Mouse (Mus musculus) kidney, postnatal 0 days (tissue): Measurements from ENCODE around the gene Ifna15. TPM values are rescaled to one million over a fixed set of nuclear protein-coding genes. Genes with fewer than 3 reads are reported as not detected.

ENCODE experiments used
- ATAC-seq: fragments of 200-750 bp; cut with Nextera tagmentation; replicated peaks from 2 replicates; pipeline ENCODE4 v1.8.0; 2017; ENCODE audit warnings: low read depth, moderate number of reproducible peaks, moderate TSS enrichment, moderate library complexity; ENCODE audit not compliant: low FRiP score
- DNase-seq: peaks from one replicate; pipeline ENCODE4 v3.0.0-alpha.2; 2016; ENCODE audit warnings: low spot score
- H3K27ac ChIP-seq: fragments of 300-500 bp; sonication (generic); 2 replicates; pipeline ENCODE4 v1.5.1; 2014; ENCODE audit warnings: mild to moderate bottlenecking
- H3K27me3 ChIP-seq: fragments of 300-500 bp; sonication (generic); 2 replicates; pipeline ENCODE4 v1.6.1; 2014; ENCODE audit warnings: low read length, mixed read lengths; ENCODE audit not compliant: insufficient read depth
- H3K36me3 ChIP-seq: fragments of 300-500 bp; sonication (generic); 2 replicates; pipeline ENCODE4 v1.6.1; 2014; ENCODE audit warnings: low read length, mixed read lengths; ENCODE audit not compliant: insufficient read depth
- H3K4me1 ChIP-seq: fragments of 300-500 bp; sonication (generic); replicated peaks from 2 replicates; pipeline ENCODE4 v1.6.1; 2014; ENCODE audit warnings: antibody characterized with exemption, low read length, mixed read lengths; ENCODE audit not compliant: insufficient read depth
- H3K4me2 ChIP-seq: fragments of 300-500 bp; sonication (generic); 2 replicates; pipeline ENCODE4 v1.6.1; 2014; ENCODE audit warnings: mild to moderate bottlenecking, low read length, moderate library complexity, mixed read lengths
- H3K4me3 ChIP-seq: fragments of 300-500 bp; sonication (generic); replicated peaks from 2 replicates; pipeline ENCODE4 v1.5.1; 2014; ENCODE audit warnings: low read depth, low read length
- H3K9ac ChIP-seq: fragments of 300-500 bp; sonication (generic); 2 replicates; pipeline ENCODE4 v1.6.1; 2014; ENCODE audit warnings: low read depth, low read length
- H3K9me3 ChIP-seq: fragments of 300-500 bp; sonication (generic); replicated peaks from 2 replicates; pipeline ENCODE4 v1.6.1; 2016; ENCODE audit warnings: low read length, inconsistent platforms, mixed read lengths
- CTCF ChIP-seq: IDR thresholded peaks from 2 replicates; pipeline ENCODE4 v1.5.1; 2016; ENCODE audit warnings: antibody characterized with exemption, low read depth, mild to moderate bottlenecking, moderate library complexity
- WGBS: fragments of 180-500 bp; shearing (Covaris S2); extraction: QIAGEN DNeasy Blood & Tissue Kit; methylation state at CpG from one replicate; pipeline ENCODE4 v1.1.7; 2014; 5-methylcytosine and 5-hydroxymethylcytosine counted together
- polyA plus RNA-seq: library from polyadenylated mRNA; unstranded; fragments of >200 nt; fragmentation: Nextera tagmentation; extraction: Ambion mirVana; gene quantifications from 2 replicates; pipeline ENCODE4 v1.2.1, GENCODE M21; 2015

Ifna15 gene
- polyA plus RNA-seq, 1 experiment from 2014 or later: not detected

- Histone ChIP-seq H3K4me1 (no peaks in the 10 kb centered on the region), H3K27ac (peak overlapping the region; percentile 42; the same call in 1 of the 2 replicates), H3K4me3 (no peak overlapping the region), H3K4me2 (no peak overlapping the region; the same call in 1 of the 2 replicates), H3K9me3 (no peaks in the 10 kb centered on the region), H3K9ac (no peak overlapping the region), H3K27me3 (no peaks in the 10 kb centered on the region), H3K36me3 (no peaks in the 10 kb centered on the region)
- DNase-seq (peak; percentile 77), ATAC-seq (peak; percentile 72)
- TF ChIP-seq CTCF: no peak; the same call in 1 of the 2 replicates
- 31% methylated on average over 3 of the region's 4 CpGs for WGBS
These were observed 42.3 kb downstream of the Ifna15 start for GRCm38 (mm10) chr4:88515711-88516211.

GRCm38 (mm10) chr4:88515250-88515649 is 42.8 kb downstream of the Ifna15 start:
- Histone ChIP-seq H3K36me3 (no peaks in the 10 kb centered on the region), H3K27me3 (no peaks in the 10 kb centered on the region), H3K4me2 (no peak overlapping the region; the same call in 1 of the 2 replicates), H3K27ac (0 out of 2 replicates have a peak overlapping the region, but pooled peaks have one; percentile 42), H3K9ac (no peak overlapping the region), H3K9me3 (no peaks in the 10 kb centered on the region), H3K4me3 (no peak overlapping the region), H3K4me1 (no peaks in the 10 kb centered on the region)
- no peak for TF ChIP-seq CTCF
- ATAC-seq (no peak), DNase-seq (no peak)
- WGBS: 43% methylated on average over 2 of the region's 2 CpGs

DNA sequence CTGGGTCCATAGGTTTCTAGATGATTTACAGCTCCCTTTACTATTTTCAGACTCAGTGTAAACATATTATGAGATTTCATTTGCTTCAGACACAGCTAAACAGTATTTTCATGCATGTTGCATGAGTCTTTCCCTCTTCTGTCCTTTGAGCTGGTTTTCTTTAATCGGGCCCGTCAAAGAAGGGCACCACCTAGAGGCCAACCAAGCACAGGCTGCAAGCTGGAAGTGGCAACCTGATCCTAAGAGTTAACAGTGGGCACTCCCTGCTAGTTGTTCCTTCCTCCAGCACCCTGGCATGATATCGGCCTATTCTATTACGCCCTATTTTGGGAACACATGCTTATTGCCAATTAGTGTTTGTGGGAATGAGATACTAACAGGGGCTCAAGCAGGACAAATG is 43.6 kb downstream of the Ifna15 start:
- Histone ChIP-seq H3K27me3 (no peaks in the 10 kb centered on the region), H3K36me3 (no peaks in the 10 kb centered on the region), H3K4me2 (no peak overlapping the region), H3K4me3 (no peak overlapping the region), H3K9ac (no peak overlapping the region), H3K27ac (no peak overlapping the region), H3K4me1 (no peaks in the 10 kb centered on the region), H3K9me3 (no peaks in the 10 kb centered on the region)
- ATAC-seq (no peak; the same call in 1 of the 2 replicates), DNase-seq (peak; percentile 81)
- peak; percentile 83 for TF ChIP-seq CTCF
- 45% methylated on average over 4 of the region's 4 CpGs for WGBS

DNA sequence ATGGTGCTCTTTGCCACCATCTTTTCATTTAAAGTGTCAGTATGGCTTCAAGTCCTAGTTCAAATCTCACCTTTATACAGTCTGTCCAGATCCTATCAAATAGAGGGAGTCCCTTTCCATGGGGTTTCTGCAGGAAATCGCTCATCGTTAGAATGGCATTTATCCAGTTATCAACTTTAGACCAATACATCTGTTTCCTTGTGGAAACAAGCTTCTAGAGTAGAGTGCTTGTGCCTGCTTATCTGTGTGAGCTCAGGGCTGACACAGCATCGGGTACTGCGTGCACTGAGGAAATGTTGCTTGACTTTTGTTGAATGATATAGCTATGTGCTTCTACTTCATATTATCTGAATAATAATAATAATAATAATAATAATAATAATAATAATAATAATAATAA is 44.3 kb downstream of the Ifna15 start:
- Histone ChIP-seq H3K27me3 (no peaks in the 10 kb centered on the region), H3K36me3 (no peaks in the 10 kb centered on the region), H3K4me1 (no peaks in the 10 kb centered on the region), H3K9me3 (no peaks in the 10 kb centered on the region), H3K4me2 (no peak overlapping the region), H3K9ac (no peak overlapping the region), H3K4me3 (no peak overlapping the region), H3K27ac (no peak overlapping the region)
- no peak for TF ChIP-seq CTCF
- WGBS: 88% methylated on average over 4 of the region's 4 CpGs
- DNase-seq (no peak), ATAC-seq (no peak)

Other genes starting within 250 kb of the Ifna15 start
- 33.5 and 37.0 TPM in 2 replicates for gene Hacd4, start 119.3 kb downstream of the Ifna15 start, polyA plus RNA-seq
- gene Ifnb1, start 35.5 kb downstream of the Ifna15 start, polyA plus RNA-seq: not detected in 2 replicates
- not detected in 2 replicates for gene Ifna14, start 13.6 kb upstream of the Ifna15 start, polyA plus RNA-seq
- not detected in 2 replicates for gene Ifna9, start 34.1 kb upstream of the Ifna15 start, polyA plus RNA-seq
- not detected in 2 replicates for gene Ifna12, start 45.1 kb upstream of the Ifna15 start, polyA plus RNA-seq
- not detected in 2 replicates for gene C87499, start 76.2 kb upstream of the Ifna15 start, polyA plus RNA-seq
- gene Ifna13, start 86.2 kb upstream of the Ifna15 start, polyA plus RNA-seq: not detected in 2 replicates
- gene Ifna16, start 118.7 kb upstream of the Ifna15 start, polyA plus RNA-seq: not detected in 2 replicates
- gene Ifna2, start 125.7 kb upstream of the Ifna15 start, polyA plus RNA-seq: not detected in 2 replicates
- not detected in 2 replicates for gene Ifnab, start 133.1 kb upstream of the Ifna15 start, polyA plus RNA-seq
- gene Gm26566, start 163.6 kb upstream of the Ifna15 start, polyA plus RNA-seq: 0.38 and 0.49 TPM in 2 replicates
- 84.2 and 86.5 TPM in 2 replicates for gene Klhl9, start 164.2 kb upstream of the Ifna15 start, polyA plus RNA-seq
- gene Gm13271, start 196.6 kb upstream of the Ifna15 start, polyA plus RNA-seq: 0.29 TPM in 1 of 2 replicates, not detected in the other
- gene Gm13283, start 201.9 kb upstream of the Ifna15 start, polyA plus RNA-seq: 0.49 and 0.71 TPM in 2 replicates
- 0.49 TPM in 1 of 2 replicates, not detected in the other for gene Gm13290, start 215.6 kb upstream of the Ifna15 start, polyA plus RNA-seq
- gene Gm13289, start 218.7 kb upstream of the Ifna15 start, polyA plus RNA-seq: not detected in 2 replicates
- gene Gm13272, start 221.6 kb upstream of the Ifna15 start, polyA plus RNA-seq: not detected in 2 replicates
- 0.14 and 0.46 TPM in 2 replicates for gene Ifnz, start 223.9 kb upstream of the Ifna15 start, polyA plus RNA-seq
- gene Gm13276, start 227.5 kb upstream of the Ifna15 start, polyA plus RNA-seq: not detected in 2 replicates
- not detected in 2 replicates for gene Gm13277, start 230.4 kb upstream of the Ifna15 start, polyA plus RNA-seq
- gene Gm13278, start 233.3 kb upstream of the Ifna15 start, polyA plus RNA-seq: not detected in 2 replicates
- gene Gm13275, start 236.2 kb upstream of the Ifna15 start, polyA plus RNA-seq: not detected in 2 replicates
- not detected in 2 replicates for gene Gm13279, start 239.2 kb upstream of the Ifna15 start, polyA plus RNA-seq
- 1.3 TPM in 1 of 2 replicates, not detected in the other for gene Gm13285, start 241.4 kb upstream of the Ifna15 start, polyA plus RNA-seq
- gene Gm13287, start 245.0 kb upstream of the Ifna15 start, polyA plus RNA-seq: not detected in 2 replicates
- gene Gm13288, start 247.3 kb upstream of the Ifna15 start, polyA plus RNA-seq: 0.09 TPM in 1 of 2 replicates, not detected in the other